Mouse (Mus musculus) right cerebral cortex, adult 18-20 months (tissue): ENCODE measurements at regions not wholly inside any gene's neighbourhood (a gene's known extent, or its start where the extent isn't known, plus 50 kb on each side); places are given as distances from the start of the nearest gene placed in this dataset.

Experiments used
- DNase-seq: peaks from one replicate; pipeline ENCODE4 v3.0.0; 2022; ENCODE audit warnings: mixed read lengths

GRCm38 (mm10) chr11:56716953-56717352 is 294.2 kb upstream of the Gria1 start:
- DNase-seq = peak; percentile 50

- DNase-seq = no peak
Measured at GRCm38 (mm10) chr11:56725141-56725540, 286.0 kb upstream of the Gria1 start.

- no peak for DNase-seq
Measured at GRCm38 (mm10) chr11:56726161-56726560, 285.0 kb upstream of the Gria1 start.

GRCm38 (mm10) chr11:56727556-56727955 is 283.6 kb upstream of the Gria1 start:
- no peak for DNase-seq

GRCm38 (mm10) chr11:56728204-56729002 is 282.8 kb upstream of the Gria1 start:
- peak; percentile 25 for DNase-seq

GRCm38 (mm10) chr11:56741857-56742256 is 269.3 kb upstream of the Gria1 start:
- no peak for DNase-seq

GRCm38 (mm10) chr11:56750032-56750431 is 261.2 kb upstream of the Gria1 start:
- no peak for DNase-seq

GRCm38 (mm10) chr11:56750639-56751038 is 260.5 kb upstream of the Gria1 start:
- no peak for DNase-seq

GRCm38 (mm10) chr11:56751918-56752317 is 259.3 kb upstream of the Gria1 start:
- no peak for DNase-seq

- no peak for DNase-seq
Measured at GRCm38 (mm10) chr11:56753699-56754098, 257.5 kb upstream of the Gria1 start.

- DNase-seq = no peak
Measured at GRCm38 (mm10) chr11:56760474-56760873, 250.7 kb upstream of the Gria1 start.

GRCm38 (mm10) chr11:56762467-56763120 is 248.6 kb upstream of the Gria1 start:
- no peak for DNase-seq

- peak; percentile 24 for DNase-seq
Measured at GRCm38 (mm10) chr11:56767424-56767823, 243.8 kb upstream of the Gria1 start.

- DNase-seq = no peak
Measured at GRCm38 (mm10) chr11:56786351-56786750, 224.8 kb upstream of the Gria1 start.

GRCm38 (mm10) chr11:56792691-56793090 is 218.5 kb upstream of the Gria1 start:
- peak; percentile 41 for DNase-seq

- no peak for DNase-seq
Measured at GRCm38 (mm10) chr11:56807314-56807713, 203.9 kb upstream of the Gria1 start.

GRCm38 (mm10) chr11:56810141-56810540 is 201.0 kb upstream of the Gria1 start:
- peak; percentile 37 for DNase-seq

GRCm38 (mm10) chr11:56812121-56812520 is 199.1 kb upstream of the Gria1 start:
- no peak for DNase-seq

- no peak for DNase-seq
Measured at GRCm38 (mm10) chr11:56823471-56823870, 187.7 kb upstream of the Gria1 start.

GRCm38 (mm10) chr11:56827499-56827898 is 183.7 kb upstream of the Gria1 start:
- no peak for DNase-seq

- DNase-seq = peak; percentile 23
Measured at GRCm38 (mm10) chr11:56862649-56863048, 148.5 kb upstream of the Gria1 start.

- DNase-seq = no peak
Measured at GRCm38 (mm10) chr11:56871640-56872039, 139.5 kb upstream of the Gria1 start.

- DNase-seq = no peak
Measured at GRCm38 (mm10) chr11:56898548-56898951, 112.6 kb upstream of the Gria1 start.

- DNase-seq = no peak
Measured at GRCm38 (mm10) chr11:56901201-56901600, 110.0 kb upstream of the Gria1 start.
